Mouse (Mus musculus) liver, adult 10 weeks (tissue): ENCODE results near the gene Hcrtr2. TPM values are rescaled to one million over a fixed set of nuclear protein-coding genes. Genes with fewer than 3 reads are reported as not detected.

Source experiments
- polyA plus RNA-seq: library from polyadenylated mRNA; stranded (reverse); fragments of 350-450 nt; fragmentation: Illumina TruSeq; extraction: RNeasy Lipid Tissue Mini Kit (QIAGEN cat#74804); gene quantifications from one replicate; pipeline ENCODE4 v1.2.3, GENCODE M21; 2014; ENCODE audit warnings: low read depth, low replicate concordance

Hcrtr2 gene
- polyA plus RNA-seq, result 0.11 TPM

DNA sequence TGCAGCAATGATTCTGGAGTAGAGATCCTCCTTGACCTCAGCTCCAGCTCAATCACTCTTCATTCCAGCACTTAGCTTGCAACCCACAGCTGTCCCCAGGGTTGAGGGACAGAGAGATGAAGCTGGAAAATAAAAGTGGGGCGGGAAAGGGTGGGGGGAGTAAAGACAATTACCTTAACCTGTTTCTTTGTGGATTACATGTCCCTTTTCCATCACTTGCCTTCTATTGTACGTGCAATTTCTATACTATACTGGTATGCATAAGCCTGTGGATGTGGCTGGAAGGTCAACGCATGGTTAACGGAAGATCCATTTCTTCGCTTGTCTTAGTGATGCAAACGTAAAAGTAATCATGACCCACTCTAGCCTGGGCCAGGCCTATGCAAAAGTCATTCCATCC is at the start of gene Hcrtr2:
Gene Hcrtr2 (minus strand): TSS at position 101 of the 400 bp plus-strand sequence.

GRCm38 (mm10) chr9:76213557-76213956 is 110.1 kb downstream of the Hcrtr2 start, which contains the start of gene Gfral:
TSS of gene Gfral (minus strand) at chr9:76213657.

Other genes starting within 250 kb of the Hcrtr2 start
- gene Gfral, start 110.2 kb downstream of the Hcrtr2 start, polyA plus RNA-seq, result not detected
- gene Fam83b, start 243.3 kb upstream of the Hcrtr2 start, polyA plus RNA-seq, result 0.08 TPM